Mouse (Mus musculus) urinary bladder, postnatal 14 days (tissue): Measurements from ENCODE around the gene Srrd.
"Not testable (repeated sequence)": the region's sequence is repeated elsewhere in the genome, so short reads cannot be mapped to it uniquely, and the experiment has no call there.

ENCODE experiments used
- DNase-seq: peaks from one replicate; pipeline ENCODE4 v3.0.0; 2021; ENCODE audit warnings: low spot score

The Srrd gene

GRCm38 (mm10) chr5:112356322-112356721 lies 13.5 kb upstream of the Srrd start:
- no peak for DNase-seq

GRCm38 (mm10) chr5:112355910-112356309 lies 13.1 kb upstream of the Srrd start, which contains the start of gene Gm6583:
Gm6583 (minus strand) TSS chr5:112356033.
- no peak for DNase-seq

GRCm38 (mm10) chr5:112355493-112355892 lies 12.7 kb upstream of the Srrd start:
- no peak for DNase-seq

GRCm38 (mm10) chr5:112349169-112349568 lies 6.3 kb upstream of the Srrd start:
- no peak for DNase-seq

GRCm38 (mm10) chr5:112346211-112346965 lies 3.5 kb upstream of the Srrd start:
- DNase-seq, result no peak

- no peak for DNase-seq
Observed at GRCm38 (mm10) chr5:112344092-112344960, 1.5 kb upstream of the Srrd start.

- no peak for DNase-seq
Observed at GRCm38 (mm10) chr5:112343205-112343595, 360 bp upstream of the Srrd start.

GRCm38 (mm10) chr5:112339215-112339614 lies 3.6 kb downstream of the Srrd start:
- no peak for DNase-seq

- DNase-seq, result no peak
Observed at GRCm38 (mm10) chr5:112337004-112337403, 5.8 kb downstream of the Srrd start.

- DNase-seq, result peak; percentile 47
Observed at GRCm38 (mm10) chr5:112335473-112335872, 7.4 kb downstream of the Srrd start.

GRCm38 (mm10) chr5:112329805-112330564 lies 12.9 kb downstream of the Srrd start:
- no peak for DNase-seq

- no peak for DNase-seq
Observed at GRCm38 (mm10) chr5:112327854-112328253, 15.0 kb downstream of the Srrd start.

GRCm38 (mm10) chr5:112326446-112327009 lies 16.3 kb downstream of the Srrd start:
- DNase-seq, result no peak

GRCm38 (mm10) chr5:112325546-112326445 lies 17.0 kb downstream of the Srrd start, which contains the start of gene Tfip11:
Tfip11 (plus strand) TSS chr5:112326358.
- DNase-seq, result peak; percentile 96

- peak; percentile 56 for DNase-seq
Observed at GRCm38 (mm10) chr5:112324637-112325545, 17.9 kb downstream of the Srrd start.

- no peak for DNase-seq
Observed at GRCm38 (mm10) chr5:112323246-112323645, 19.6 kb downstream of the Srrd start.

- DNase-seq, result no peak
Observed at GRCm38 (mm10) chr5:112321376-112321775, 21.5 kb downstream of the Srrd start.

- DNase-seq, result no peak
Observed at GRCm38 (mm10) chr5:112320936-112321335, 21.9 kb downstream of the Srrd start.

GRCm38 (mm10) chr5:112320379-112320778 lies 22.5 kb downstream of the Srrd start:
- no peak for DNase-seq

- DNase-seq, result not testable (repeated sequence)
Observed at GRCm38 (mm10) chr5:112319343-112319742, 23.5 kb downstream of the Srrd start.
